Mouse (Mus musculus) CH12.LX (cell line): Measurements from ENCODE around the gene Rnd1. TPM values are rescaled to one million over a fixed set of nuclear protein-coding genes. Genes with fewer than 3 reads are reported as not detected.

Experiments
- DNase-seq: peaks from one replicate; pipeline ENCODE4 v3.0.0-alpha.2; 2013; ENCODE audit errors: extremely low read depth
- H3K27ac ChIP-seq: 2 replicates; pipeline ENCODE4 v1.5.1; 2012; ENCODE audit warnings: low read depth, mild to moderate bottlenecking, control low read depth, moderate library complexity; ENCODE audit not compliant: insufficient read depth
- H3K27me3 ChIP-seq: replicated peaks from 2 replicates; pipeline ENCODE3; 2012; ENCODE audit warnings: inconsistent platforms
- H3K36me3 ChIP-seq, 2 experiments: replicated peaks in 1 of 2; 2 replicates each; pipeline versions ENCODE3 to v1.6.1; 2012; ENCODE audit warnings: inconsistent platforms in 1 of 2, low read length in 1 of 2, mild to moderate bottlenecking in 1 of 2, mixed read lengths in 1 of 2, moderate library complexity in 1 of 2; ENCODE audit not compliant: control insufficient read depth in 1 of 2, insufficient read depth in 1 of 2
- H3K4me1 ChIP-seq, 2 experiments: 2 replicates each; pipeline ENCODE4 v1.6.1; 2012; ENCODE audit warnings: inconsistent platforms in 1 of 2, moderate library complexity in 1 of 2; ENCODE audit not compliant: insufficient read depth in 2 of 2, control insufficient read depth in 1 of 2
- H3K4me2 ChIP-seq: 2 replicates; pipeline ENCODE4 v1.6.1; 2012; ENCODE audit warnings: low read depth, mild to moderate bottlenecking, control low read depth; ENCODE audit not compliant: poor library complexity, insufficient read depth, severe bottlenecking
- H3K4me3 ChIP-seq, 3 experiments: fragments of 150-350 bp in 1 of 3; sonication (generic) in 1 of 3; replicated peaks in 1 of 3; 2 replicates each; pipeline versions ENCODE3 to v1.5.1; 2011 to 2012; ENCODE audit warnings: low read depth in 2 of 3, low read length in 2 of 3, mild to moderate bottlenecking in 2 of 3, moderate library complexity in 2 of 3, control low read depth in 1 of 3, improper control_type of control experiment in 1 of 3, inconsistent platforms in 1 of 3, mixed read lengths in 1 of 3; ENCODE audit not compliant: poor library complexity in 1 of 3
- H3K79me2 ChIP-seq: replicated peaks from 2 replicates; pipeline ENCODE4 v1.6.1; 2012; ENCODE audit warnings: mild to moderate bottlenecking, moderate library complexity; ENCODE audit not compliant: control insufficient read depth, poor library complexity, insufficient read depth, severe bottlenecking; ENCODE audit errors: extremely low read depth
- H3K9ac ChIP-seq: 2 replicates; pipeline ENCODE4 v1.6.1; 2012; ENCODE audit warnings: low read depth, mild to moderate bottlenecking, control low read depth, moderate library complexity; ENCODE audit not compliant: insufficient read depth
- H3K9me3 ChIP-seq: replicated peaks from 2 replicates; pipeline ENCODE3; 2012; ENCODE audit warnings: low read length, inconsistent platforms, mixed read lengths
- BHLHE40 ChIP-seq: IDR thresholded peaks from 2 replicates; pipeline ENCODE4 v1.6.1; 2011; ENCODE audit warnings: mild to moderate bottlenecking, low read depth, low read length, improper control_type of control experiment
- CHD1 ChIP-seq: IDR thresholded peaks from 2 replicates; pipeline ENCODE4 v1.6.1; 2012; ENCODE audit warnings: low read depth, low read length, improper control_type of control experiment, inconsistent platforms
- CHD2 ChIP-seq: IDR thresholded peaks from 2 replicates; pipeline ENCODE4 v1.6.1; 2011; ENCODE audit warnings: low read length, improper control_type of control experiment
- CTCF ChIP-seq, 2 experiments: IDR thresholded peaks in 1 of 2; conservative IDR thresholded peaks in 1 of 2; 2 replicates each; pipeline ENCODE4 v1.5.1; 2011 to 2012; ENCODE audit warnings: low read depth in 2 of 2, low read length in 2 of 2, improper control_type of control experiment in 1 of 2, inconsistent platforms in 1 of 2, mild to moderate bottlenecking in 1 of 2, moderate library complexity in 1 of 2
- EP300 ChIP-seq: IDR thresholded peaks from 2 replicates; pipeline ENCODE4 v1.6.1; 2011; ENCODE audit warnings: low read length, improper control_type of control experiment
- GABPA ChIP-seq: IDR thresholded peaks from 2 replicates; pipeline ENCODE4 v1.6.1; 2012; ENCODE audit warnings: low read depth, low read length, improper control_type of control experiment, inconsistent platforms; ENCODE audit not compliant: insufficient replicate concordance
- IRF4 ChIP-seq: IDR thresholded peaks from 2 replicates; pipeline ENCODE4 v1.6.1; 2014; ENCODE audit warnings: low read depth, mild to moderate bottlenecking, inconsistent platforms, low read length, improper control_type of control experiment
- JUN ChIP-seq: IDR thresholded peaks from 2 replicates; pipeline ENCODE4 v1.6.1; 2011; ENCODE audit warnings: low read depth, mild to moderate bottlenecking, low read length, improper control_type of control experiment, moderate library complexity; ENCODE audit not compliant: insufficient read depth
- MAFK ChIP-seq: IDR thresholded peaks from 2 replicates; pipeline ENCODE4 v1.6.1; 2011; ENCODE audit warnings: low read length, improper control_type of control experiment; ENCODE audit not compliant: insufficient replicate concordance
- MEF2A ChIP-seq: IDR thresholded peaks from 2 replicates; pipeline ENCODE4 v1.6.1; 2014; ENCODE audit warnings: low read depth, mild to moderate bottlenecking, inconsistent platforms, low read length, improper control_type of control experiment, borderline replicate concordance
- NELFE ChIP-seq: IDR thresholded peaks from 2 replicates; pipeline ENCODE4 v1.6.1; 2011; ENCODE audit warnings: low read depth, low read length, improper control_type of control experiment
- NRF1 ChIP-seq: IDR thresholded peaks from 2 replicates; pipeline ENCODE4 v1.6.1; 2014; ENCODE audit warnings: low read depth, mild to moderate bottlenecking, inconsistent platforms, low read length, improper control_type of control experiment, moderate library complexity
- POLR2AphosphoS2 ChIP-seq: IDR thresholded peaks from 2 replicates; pipeline ENCODE4 v1.6.1; 2011; ENCODE audit warnings: low read depth, low read length, improper control_type of control experiment
- SIN3A ChIP-seq: IDR thresholded peaks from 2 replicates; pipeline ENCODE4 v1.6.1; 2012; ENCODE audit warnings: low read length, improper control_type of control experiment, inconsistent platforms
- SMC3 ChIP-seq: IDR thresholded peaks from 2 replicates; pipeline ENCODE4 v1.6.1; 2011; ENCODE audit warnings: low read depth, low read length, improper control_type of control experiment
- TBP ChIP-seq: conservative IDR thresholded peaks from 2 replicates; pipeline ENCODE4 v1.6.1; 2011; ENCODE audit warnings: low read depth, low read length, improper control_type of control experiment
- UBTF ChIP-seq: IDR thresholded peaks from 2 replicates; pipeline ENCODE4 v1.6.1; 2012; ENCODE audit warnings: low read depth, mild to moderate bottlenecking, inconsistent platforms, low read length, improper control_type of control experiment, moderate library complexity
- ZKSCAN1 ChIP-seq: IDR thresholded peaks from 2 replicates; pipeline ENCODE4 v1.6.1; 2012; ENCODE audit warnings: low read depth, inconsistent platforms, low read length, improper control_type of control experiment, borderline replicate concordance
- dilution Hi-C: fragments of 300-500 bp; cut with MboI; formaldehyde crosslinking; loops from 2 replicates; pipeline ENCODE4 v1.14.3; 2020; ENCODE audit warnings: low sequenced_read_pairs; ENCODE audit not compliant: extremely low pct_unique_long_range_greater_than_20kb, extremely low pct_ligation_motif_present
- in situ Hi-C: fragments of 300-500 bp; cut with MboI; formaldehyde crosslinking; loops from 3 replicates; pipeline ENCODE4 v1.14.3; 2019; ENCODE audit warnings: low sequenced_read_pairs, low pct_ligation_motif_present, low pct_unique_long_range_greater_than_20kb, mixed read lengths
- polyA plus RNA-seq: library from polyadenylated mRNA; unstranded; fragments of >175 nt; gene quantifications from 2 replicates; pipeline ENCODE4 v1.2.1, GENCODE M21; 2012; ENCODE audit warnings: low read depth; ENCODE audit not compliant: insufficient read length
- total RNA-seq, 2 experiments: library from RNA; depleted of rRNA; stranded (reverse); fragments of 300-350 nt in 1 of 2; fragments of >200 nt in 1 of 2; gene quantifications; 2 replicates each; pipeline ENCODE4 v1.2.3; 2012 to 2014

Gene Rnd1
- total and polyA plus RNA-seq, 3 experiments = 6.0 to 9.4 (median 6.3) TPM

DNA sequence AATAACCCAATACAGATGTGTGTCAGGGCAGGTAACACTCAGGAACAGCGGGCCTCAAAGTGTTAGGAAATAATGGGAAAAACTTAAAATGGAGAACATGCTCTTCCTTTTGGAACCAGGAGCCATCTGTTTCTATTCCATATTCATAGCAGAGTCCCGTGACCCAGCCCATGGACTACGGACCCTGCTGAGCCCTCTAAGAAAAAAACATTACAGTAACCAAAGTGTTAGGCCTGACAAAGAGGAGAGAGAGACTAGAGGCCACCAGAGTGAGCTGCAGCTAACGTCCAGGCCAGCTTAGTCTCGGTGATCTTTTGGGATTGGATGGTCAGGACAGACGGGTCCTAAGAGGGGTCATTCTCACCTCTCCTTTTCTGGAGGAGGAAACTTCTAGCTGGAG, 62.3 kb downstream of the Rnd1 start:
- no peak for DNase-seq
- dilution Hi-C loops (no loop called here), in situ Hi-C loops (loop anchor here (5.0 kb wide), 2 partner anchors 33 to 103 kb away; no protein-coding TSS in a partner anchor)
- H3K27me3 ChIP-seq = peaks cover 68% of the 10 kb centered on the region
- TF ChIP-seq GABPA (no peak), CHD1 (no peak), JUN (no peak), POLR2AphosphoS2 (no peak), UBTF (no peak), CHD2 (no peak), SMC3 (no peak), EP300 (no peak), NELFE (no peak), IRF4 (no peak), MAFK (no peak)
- no peak overlapping the region for H3K4me3 ChIP-seq
- H3K9me3 ChIP-seq = peaks cover 13% of the 10 kb centered on the region
- H3K9ac ChIP-seq = no peak overlapping the region
- no peak overlapping the region for H3K27ac ChIP-seq
- no peak overlapping the region for H3K4me2 ChIP-seq
- H3K4me1 ChIP-seq = peaks cover 0 to 8% of the 10 kb centered on the region in 2 experiments; a peak in 3 of 4 replicates
- H3K79me2 ChIP-seq = no peaks in the 10 kb centered on the region
- H3K36me3 ChIP-seq = no peaks in the 10 kb centered on the region

DNA sequence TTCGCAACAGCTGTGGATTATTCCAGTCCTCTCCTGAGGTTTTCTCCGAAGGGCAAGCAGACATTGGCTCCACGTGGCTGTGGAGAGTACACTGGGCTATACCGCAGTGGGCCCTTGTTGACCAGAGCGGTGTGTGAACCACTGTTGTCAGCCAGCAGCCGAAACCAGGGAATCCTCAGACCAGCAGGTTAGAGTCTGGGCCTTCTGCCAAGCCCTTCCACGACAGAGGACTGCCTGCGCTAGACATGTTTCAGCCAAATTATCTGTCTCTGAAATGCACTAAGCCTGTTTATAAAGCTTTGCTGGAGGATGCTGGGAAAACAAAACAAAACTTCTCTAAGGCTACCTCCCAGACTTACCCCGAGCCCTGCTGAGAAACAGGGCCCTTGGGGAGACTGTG, 62.7 kb downstream of the Rnd1 start:
- H3K4me2 ChIP-seq = no peak overlapping the region
- no peak overlapping the region for H3K4me3 ChIP-seq
- peaks cover 70% of the 10 kb centered on the region for H3K27me3 ChIP-seq
- H3K36me3 ChIP-seq = no peaks in the 10 kb centered on the region
- no peak for DNase-seq
- no peaks in the 10 kb centered on the region for H3K79me2 ChIP-seq
- H3K9me3 ChIP-seq = peaks cover 13% of the 10 kb centered on the region
- in situ Hi-C loops (no loop called here), dilution Hi-C loops (no loop called here)
- peaks cover 0 to 8% of the 10 kb centered on the region in 2 experiments; a peak in 3 of 4 replicates for H3K4me1 ChIP-seq
- TF ChIP-seq ZKSCAN1 (no peak), EP300 (no peak), MAFK (no peak), BHLHE40 (no peak), MEF2A (no peak), TBP (no peak), GABPA (no peak), NRF1 (no peak), CTCF (conservative IDR thresholded peaks at IDR 0.05 in 1 of 2, IDR thresholded peaks at IDR 0.05 in 1 of 2; ENCODE audit: low read depth in 2 of 2, low read length in 2 of 2) (no peak), SIN3A (no peak)
- H3K27ac ChIP-seq = no peak overlapping the region
- no peak overlapping the region for H3K9ac ChIP-seq

Other genes with a start within 250 kb of the Rnd1 start
Only the 20 nearest of the 22 such genes appear.
- not detected in 2 replicates for gene Olfr281, start 224.9 kb downstream of the Rnd1 start, total RNA-seq (2012; rRNA removed)
- gene Olfr281, start 224.9 kb downstream of the Rnd1 start, total RNA-seq (2014; rRNA removed) = not detected in 2 replicates
- gene Olfr281, start 224.9 kb downstream of the Rnd1 start, polyA plus RNA-seq = not detected in 2 replicates
- gene OR5BS1P, start 207.6 kb downstream of the Rnd1 start, total RNA-seq (2012; rRNA removed) = not detected in 2 replicates
- not detected in 2 replicates for gene OR5BS1P, start 207.6 kb downstream of the Rnd1 start, total RNA-seq (2014; rRNA removed)
- not detected in 2 replicates for gene OR5BS1P, start 207.6 kb downstream of the Rnd1 start, polyA plus RNA-seq
- gene Lalba, start 194.7 kb downstream of the Rnd1 start, total RNA-seq (2012; rRNA removed) = not detected in 2 replicates
- not detected in 2 replicates for gene Lalba, start 194.7 kb downstream of the Rnd1 start, total RNA-seq (2014; rRNA removed)
- not detected in 2 replicates for gene Lalba, start 194.7 kb downstream of the Rnd1 start, polyA plus RNA-seq
- gene Olfr279, start 185.1 kb downstream of the Rnd1 start, total RNA-seq (2012; rRNA removed) = not detected in 2 replicates
- gene Olfr279, start 185.1 kb downstream of the Rnd1 start, total RNA-seq (2014; rRNA removed) = not detected in 2 replicates
- gene Olfr279, start 185.1 kb downstream of the Rnd1 start, polyA plus RNA-seq = 0.07 TPM in 1 of 2 replicates, not detected in the other
- 59.6 and 84.7 TPM in 2 replicates for gene Kansl2, start 143.2 kb downstream of the Rnd1 start, total RNA-seq (2012; rRNA removed)
- 101 and 103 TPM in 2 replicates for gene Kansl2, start 143.2 kb downstream of the Rnd1 start, total RNA-seq (2014; rRNA removed)
- 111 and 125 TPM in 2 replicates for gene Kansl2, start 143.2 kb downstream of the Rnd1 start, polyA plus RNA-seq
- gene Ccnt1, start 106.5 kb downstream of the Rnd1 start, total RNA-seq (2012; rRNA removed) = 36.8 and 42.1 TPM in 2 replicates
- gene Ccnt1, start 106.5 kb downstream of the Rnd1 start, total RNA-seq (2014; rRNA removed) = 38.1 and 41.3 TPM in 2 replicates
- gene Ccnt1, start 106.5 kb downstream of the Rnd1 start, polyA plus RNA-seq = 62.1 and 73.3 TPM in 2 replicates
- not detected in 2 replicates for gene 4930415O20Rik, start 106.5 kb downstream of the Rnd1 start, total RNA-seq (2012; rRNA removed)
- gene 4930415O20Rik, start 106.5 kb downstream of the Rnd1 start, total RNA-seq (2014; rRNA removed) = not detected in 2 replicates
- not detected in 2 replicates for gene 4930415O20Rik, start 106.5 kb downstream of the Rnd1 start, polyA plus RNA-seq
- 1.5 and 2.6 TPM in 2 replicates for gene Adcy6, start 67.4 kb downstream of the Rnd1 start, total RNA-seq (2012; rRNA removed)
- 0.05 TPM in 1 of 2 replicates, not detected in the other for gene Adcy6, start 67.4 kb downstream of the Rnd1 start, total RNA-seq (2014; rRNA removed)
- 0.06 and 0.11 TPM in 2 replicates for gene Adcy6, start 67.4 kb downstream of the Rnd1 start, polyA plus RNA-seq
- gene Cacnb3, start 46.6 kb downstream of the Rnd1 start, total RNA-seq (2012; rRNA removed) = 2.9 and 4.3 TPM in 2 replicates
- 2.3 and 2.5 TPM in 2 replicates for gene Cacnb3, start 46.6 kb downstream of the Rnd1 start, total RNA-seq (2014; rRNA removed)
- gene Cacnb3, start 46.6 kb downstream of the Rnd1 start, polyA plus RNA-seq = 5.7 and 7.0 TPM in 2 replicates
- 103 and 132 TPM in 2 replicates for gene Ddx23, start 14.6 kb downstream of the Rnd1 start, total RNA-seq (2012; rRNA removed)
- gene Ddx23, start 14.6 kb downstream of the Rnd1 start, total RNA-seq (2014; rRNA removed) = 58.5 and 59.4 TPM in 2 replicates
- gene Ddx23, start 14.6 kb downstream of the Rnd1 start, polyA plus RNA-seq = 148 and 181 TPM in 2 replicates
- 0.13 TPM in 1 of 2 replicates, not detected in the other for gene Ccdc65, start 30.7 kb upstream of the Rnd1 start, total RNA-seq (2012; rRNA removed)
- gene Ccdc65, start 30.7 kb upstream of the Rnd1 start, total RNA-seq (2014; rRNA removed) = not detected in 2 replicates
- gene Ccdc65, start 30.7 kb upstream of the Rnd1 start, polyA plus RNA-seq = 0.11 and 0.14 TPM in 2 replicates
- 75.0 and 132 TPM in 2 replicates for gene Fkbp11, start 50.7 kb upstream of the Rnd1 start, total RNA-seq (2012; rRNA removed)
- gene Fkbp11, start 50.7 kb upstream of the Rnd1 start, total RNA-seq (2014; rRNA removed) = 21.0 and 23.4 TPM in 2 replicates
- 22.2 and 27.6 TPM in 2 replicates for gene Fkbp11, start 50.7 kb upstream of the Rnd1 start, polyA plus RNA-seq
- gene Arf3, start 85.8 kb upstream of the Rnd1 start, total RNA-seq (2012; rRNA removed) = 32.5 and 33.8 TPM in 2 replicates
- 33.9 and 41.0 TPM in 2 replicates for gene Arf3, start 85.8 kb upstream of the Rnd1 start, total RNA-seq (2014; rRNA removed)
- gene Arf3, start 85.8 kb upstream of the Rnd1 start, polyA plus RNA-seq = 158 and 182 TPM in 2 replicates
- 19.1 and 25.4 TPM in 2 replicates for gene Wnt10b, start 100.7 kb upstream of the Rnd1 start, total RNA-seq (2012; rRNA removed)
- gene Wnt10b, start 100.7 kb upstream of the Rnd1 start, total RNA-seq (2014; rRNA removed) = 61.6 and 64.4 TPM in 2 replicates
- 56.2 and 58.0 TPM in 2 replicates for gene Wnt10b, start 100.7 kb upstream of the Rnd1 start, polyA plus RNA-seq
- gene Wnt1, start 112.4 kb upstream of the Rnd1 start, total RNA-seq (2012; rRNA removed) = not detected in 2 replicates
- gene Wnt1, start 112.4 kb upstream of the Rnd1 start, total RNA-seq (2014; rRNA removed) = not detected in 2 replicates
- gene Wnt1, start 112.4 kb upstream of the Rnd1 start, polyA plus RNA-seq = not detected in 2 replicates
- gene Ddn, start 132.0 kb upstream of the Rnd1 start, total RNA-seq (2012; rRNA removed) = 0.04 TPM in 1 of 2 replicates, not detected in the other
- not detected in 2 replicates for gene Ddn, start 132.0 kb upstream of the Rnd1 start, total RNA-seq (2014; rRNA removed)
- gene Ddn, start 132.0 kb upstream of the Rnd1 start, polyA plus RNA-seq = 0.08 TPM in 1 of 2 replicates, not detected in the other
- 49.4 and 63.2 TPM in 2 replicates for gene Prkag1, start 154.1 kb upstream of the Rnd1 start, total RNA-seq (2012; rRNA removed)
- gene Prkag1, start 154.1 kb upstream of the Rnd1 start, total RNA-seq (2014; rRNA removed) = 87.5 and 89.4 TPM in 2 replicates
- gene Prkag1, start 154.1 kb upstream of the Rnd1 start, polyA plus RNA-seq = 66.1 and 73.2 TPM in 2 replicates
- 14.1 and 15.6 TPM in 2 replicates for gene Kmt2d, start 193.7 kb upstream of the Rnd1 start, total RNA-seq (2012; rRNA removed)
- 4.3 and 4.8 TPM in 2 replicates for gene Kmt2d, start 193.7 kb upstream of the Rnd1 start, total RNA-seq (2014; rRNA removed)
- 22.7 TPM in 2 replicates for gene Kmt2d, start 193.7 kb upstream of the Rnd1 start, polyA plus RNA-seq
- gene Rhebl1, start 217.1 kb upstream of the Rnd1 start, total RNA-seq (2012; rRNA removed) = 11.1 and 13.9 TPM in 2 replicates
- gene Rhebl1, start 217.1 kb upstream of the Rnd1 start, total RNA-seq (2014; rRNA removed) = 17.6 and 23.2 TPM in 2 replicates
- gene Rhebl1, start 217.1 kb upstream of the Rnd1 start, polyA plus RNA-seq = 23.3 and 25.1 TPM in 2 replicates
- not detected in 2 replicates for gene Dhh, start 221.1 kb upstream of the Rnd1 start, total RNA-seq (2012; rRNA removed)
- gene Dhh, start 221.1 kb upstream of the Rnd1 start, total RNA-seq (2014; rRNA removed) = not detected in 2 replicates
- gene Dhh, start 221.1 kb upstream of the Rnd1 start, polyA plus RNA-seq = not detected in 2 replicates